Mouse (Mus musculus) neural tube, embryonic 14.5 days (tissue): Measurements from ENCODE around the gene Specc1l. TPM values are rescaled to one million over a fixed set of nuclear protein-coding genes. Genes with fewer than 3 reads are reported as not detected.

Experiments used
- ATAC-seq: fragments of 200-750 bp; cut with Nextera tagmentation; 2 replicates; pipeline ENCODE4 v1.8.0; 2017; ENCODE audit warnings: low read depth, mild to moderate bottlenecking, moderate TSS enrichment, moderate library complexity
- H3K27ac ChIP-seq: fragments of 300-500 bp; sonication (generic); 2 replicates; pipeline ENCODE4 v1.5.1; 2014; ENCODE audit warnings: low read depth, mild to moderate bottlenecking, control low read depth, low read length, moderate library complexity, mixed read lengths
- H3K27me3 ChIP-seq: fragments of 300-500 bp; sonication (generic); 2 replicates; pipeline ENCODE4 v1.6.1; 2014; ENCODE audit warnings: low read length; ENCODE audit not compliant: control insufficient read depth, insufficient read depth
- H3K36me3 ChIP-seq: fragments of 300-500 bp; sonication (generic); 2 replicates; pipeline ENCODE4 v1.6.1; 2014; ENCODE audit warnings: low read length, mixed read lengths; ENCODE audit not compliant: control insufficient read depth, insufficient read depth
- H3K4me1 ChIP-seq: fragments of 300-500 bp; sonication (generic); 2 replicates; pipeline ENCODE4 v1.6.1; 2014; ENCODE audit warnings: low read length; ENCODE audit not compliant: control insufficient read depth, insufficient read depth
- H3K4me2 ChIP-seq: fragments of 300-500 bp; sonication (generic); 2 replicates; pipeline ENCODE4 v1.6.1; 2014; ENCODE audit warnings: mild to moderate bottlenecking, low read depth, low read length, control low read depth
- H3K4me3 ChIP-seq: fragments of 300-500 bp; sonication (generic); 2 replicates; pipeline ENCODE4 v1.5.1; 2014; ENCODE audit warnings: low read depth, low read length, control low read depth, mixed read lengths
- H3K9ac ChIP-seq: fragments of 300-500 bp; sonication (generic); replicated peaks from 2 replicates; pipeline ENCODE4 v1.6.1; 2014; ENCODE audit warnings: low read depth, mild to moderate bottlenecking, control low read depth, low read length, mixed read lengths
- H3K9me3 ChIP-seq: fragments of 300-500 bp; sonication (generic); 2 replicates; pipeline ENCODE4 v1.6.1; 2016; ENCODE audit warnings: low read length; ENCODE audit not compliant: control insufficient read depth
- WGBS: fragments of 180-500 bp; shearing (Covaris S2); extraction: QIAGEN DNeasy Blood & Tissue Kit; methylation state at CpG from one replicate; pipeline ENCODE4 v1.1.7; 2014; 5-methylcytosine and 5-hydroxymethylcytosine counted together
- polyA plus RNA-seq: library from polyadenylated mRNA; unstranded; fragments of >200 nt; fragmentation: Nextera tagmentation; extraction: Ambion mirVana; gene quantifications from 2 replicates; pipeline ENCODE4 v1.2.1, GENCODE M21; 2014

Specc1l gene
- polyA plus RNA-seq, 1 experiment from 2014 or later = 25.5 TPM

GRCm38 (mm10) chr10:75232612-75233155, 20.8 kb downstream of the Specc1l start:
- H3K4me1 ChIP-seq = no peaks in the 10 kb centered on the region

GRCm38 (mm10) chr10:75233489-75233888, 21.6 kb downstream of the Specc1l start:
- WGBS = 92% methylated on average over 2 of the region's 2 CpGs
- Histone ChIP-seq H3K4me1 (no peaks in the 10 kb centered on the region), H3K36me3 (peaks cover 17% of the 10 kb centered on the region), H3K9ac (no peak overlapping the region), H3K27me3 (no peaks in the 10 kb centered on the region), H3K27ac (no peak overlapping the region), H3K4me2 (no peak overlapping the region), H3K4me3 (no peak overlapping the region), H3K9me3 (no peaks in the 10 kb centered on the region)
- ATAC-seq = no peak

More at GRCm38 (mm10) chr10:75232612-75233155, 20.8 kb downstream of the Specc1l start:
- Histone ChIP-seq H3K9me3 (no peaks in the 10 kb centered on the region), H3K4me2 (no peak overlapping the region), H3K27ac (no peak overlapping the region), H3K9ac (no peak overlapping the region), H3K36me3 (peaks cover 14% of the 10 kb centered on the region), H3K27me3 (no peaks in the 10 kb centered on the region), H3K4me3 (no peak overlapping the region)
- WGBS = 100% methylated on average over 4 of the region's 4 CpGs
- no peak for ATAC-seq

GRCm38 (mm10) chr10:75235726-75236125, 23.9 kb downstream of the Specc1l start:
- Histone ChIP-seq H3K9ac (no peak overlapping the region), H3K4me1 (no peaks in the 10 kb centered on the region), H3K4me2 (no peak overlapping the region), H3K9me3 (no peaks in the 10 kb centered on the region), H3K27me3 (no peaks in the 10 kb centered on the region), H3K27ac (no peak overlapping the region), H3K4me3 (no peak overlapping the region), H3K36me3 (peaks cover 19% of the 10 kb centered on the region)
- ATAC-seq = no peak
- 85% methylated on average over 2 of the region's 2 CpGs for WGBS

- H3K27me3 ChIP-seq = no peaks in the 10 kb centered on the region
- H3K9me3 ChIP-seq = no peaks in the 10 kb centered on the region
- ATAC-seq = no peak
- peaks cover 23% of the 10 kb centered on the region for H3K36me3 ChIP-seq
- 91% methylated on average over 3 of the region's 3 CpGs for WGBS
- no peaks in the 10 kb centered on the region for H3K4me1 ChIP-seq
- H3K4me3 ChIP-seq = no peak overlapping the region
- H3K4me2 ChIP-seq = no peak overlapping the region
- H3K9ac ChIP-seq = no peak overlapping the region
- H3K27ac ChIP-seq = no peak overlapping the region
Observed at GRCm38 (mm10) chr10:75236156-75236555, 24.3 kb downstream of the Specc1l start.

GRCm38 (mm10) chr10:75237166-75237565, 25.3 kb downstream of the Specc1l start:
- H3K36me3 ChIP-seq = peaks cover 26% of the 10 kb centered on the region
- H3K27me3 ChIP-seq = no peaks in the 10 kb centered on the region
- 94% methylated on average over 2 of the region's 2 CpGs for WGBS
- no peak for ATAC-seq
- no peak overlapping the region for H3K27ac ChIP-seq
- H3K9ac ChIP-seq = no peak overlapping the region
- no peaks in the 10 kb centered on the region for H3K4me1 ChIP-seq
- no peaks in the 10 kb centered on the region for H3K9me3 ChIP-seq
- H3K4me3 ChIP-seq = no peak overlapping the region
- H3K4me2 ChIP-seq = no peak overlapping the region

- H3K36me3 ChIP-seq = peaks cover 42% of the 10 kb centered on the region
- ATAC-seq = no peak
- 85% methylated on average over 8 of the region's 8 CpGs for WGBS
Observed at GRCm38 (mm10) chr10:75240583-75241250, 28.8 kb downstream of the Specc1l start.

GRCm38 (mm10) chr10:75245806-75246205, 33.9 kb downstream of the Specc1l start:
- H3K4me1 ChIP-seq = no peaks in the 10 kb centered on the region
- H3K4me2 ChIP-seq = no peak overlapping the region
- H3K36me3 ChIP-seq = peaks cover 47% of the 10 kb centered on the region
- H3K9me3 ChIP-seq = no peaks in the 10 kb centered on the region
- 92% methylated on average over 13 of the region's 13 CpGs for WGBS
- ATAC-seq = no peak
- no peak overlapping the region for H3K9ac ChIP-seq
- H3K4me3 ChIP-seq = no peak overlapping the region
- no peaks in the 10 kb centered on the region for H3K27me3 ChIP-seq
- no peak overlapping the region for H3K27ac ChIP-seq

More at GRCm38 (mm10) chr10:75240583-75241250, 28.8 kb downstream of the Specc1l start:
- H3K4me2 ChIP-seq = no peak overlapping the region
- H3K27me3 ChIP-seq = no peaks in the 10 kb centered on the region
- no peak overlapping the region for H3K9ac ChIP-seq
- H3K9me3 ChIP-seq = no peaks in the 10 kb centered on the region
- H3K27ac ChIP-seq = no peak overlapping the region
- no peaks in the 10 kb centered on the region for H3K4me1 ChIP-seq
- no peak overlapping the region for H3K4me3 ChIP-seq

- Histone ChIP-seq H3K9me3 (no peaks in the 10 kb centered on the region), H3K9ac (no peak overlapping the region), H3K36me3 (peaks cover 42% of the 10 kb centered on the region), H3K4me3 (no peak overlapping the region), H3K27ac (no peak overlapping the region), H3K4me2 (no peak overlapping the region), H3K27me3 (no peaks in the 10 kb centered on the region), H3K4me1 (no peaks in the 10 kb centered on the region)
- no peak for ATAC-seq
- WGBS = 95% methylated on average over 10 of the region's 10 CpGs
Observed at GRCm38 (mm10) chr10:75246331-75246730, 34.5 kb downstream of the Specc1l start.

- no peaks in the 10 kb centered on the region for H3K4me1 ChIP-seq
- 72% methylated on average over 2 of the region's 2 CpGs for WGBS
- H3K27me3 ChIP-seq = no peaks in the 10 kb centered on the region
- H3K9me3 ChIP-seq = no peaks in the 10 kb centered on the region
- H3K27ac ChIP-seq = no peak overlapping the region
- no peak overlapping the region for H3K9ac ChIP-seq
- no peak overlapping the region for H3K4me2 ChIP-seq
- H3K4me3 ChIP-seq = no peak overlapping the region
- ATAC-seq = no peak
- H3K36me3 ChIP-seq = peaks cover 19% of the 10 kb centered on the region
Observed at GRCm38 (mm10) chr10:75251011-75251410, 39.1 kb downstream of the Specc1l start.
